Mouse (Mus musculus) C2C12 (cell line): ENCODE data around the gene Atpaf2.

ENCODE experiments used
- CEBPB ChIP-seq: IDR thresholded peaks from one replicate; pipeline ENCODE4 v1.6.1; 2011; ENCODE audit warnings: low read depth, mild to moderate bottlenecking, control low read depth, moderate library complexity
- CTCF ChIP-seq: IDR thresholded peaks from one replicate; pipeline ENCODE4 v1.5.1; 2011; ENCODE audit not compliant: control insufficient read depth, insufficient read depth, insufficient read length
- MAX ChIP-seq: IDR thresholded peaks from one replicate; pipeline ENCODE4 v1.6.1; 2011; ENCODE audit warnings: mild to moderate bottlenecking, control low read depth
- USF1 ChIP-seq: IDR thresholded peaks from one replicate; pipeline ENCODE4 v1.6.1; 2011; ENCODE audit warnings: low read depth, mild to moderate bottlenecking, control low read depth, moderate library complexity

DNA sequence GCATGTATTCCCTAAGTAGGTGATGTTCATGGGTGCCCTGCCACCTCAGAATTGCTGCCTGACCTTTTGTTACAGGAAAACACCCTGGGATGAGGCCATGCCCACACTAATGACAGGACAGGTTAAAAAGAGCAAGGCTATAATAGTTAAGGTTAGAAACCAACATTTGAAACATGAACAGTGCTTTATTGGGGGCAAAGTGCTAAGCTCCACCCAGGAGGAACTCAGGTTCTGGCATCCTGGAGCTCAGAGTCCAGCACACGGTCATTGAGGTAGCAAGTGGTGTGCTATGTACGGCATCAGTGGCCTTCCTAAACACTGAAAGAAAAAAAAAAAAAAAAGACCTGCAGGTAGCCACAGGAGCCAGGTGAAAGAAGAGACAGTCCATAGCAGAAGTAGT is 30.3 kb downstream of the Atpaf2 start:
- TF ChIP-seq CEBPB (no peak), CTCF (no peak), USF1 (no peak), MAX (no peak)
